Mouse (Mus musculus) 416B (cell line): Measurements from ENCODE around the gene Micall1.

Source experiments
- DNase-seq: peaks from one replicate; pipeline ENCODE4 v3.0.0; 2011; ENCODE audit warnings: low read depth

Micall1 gene

DNA sequence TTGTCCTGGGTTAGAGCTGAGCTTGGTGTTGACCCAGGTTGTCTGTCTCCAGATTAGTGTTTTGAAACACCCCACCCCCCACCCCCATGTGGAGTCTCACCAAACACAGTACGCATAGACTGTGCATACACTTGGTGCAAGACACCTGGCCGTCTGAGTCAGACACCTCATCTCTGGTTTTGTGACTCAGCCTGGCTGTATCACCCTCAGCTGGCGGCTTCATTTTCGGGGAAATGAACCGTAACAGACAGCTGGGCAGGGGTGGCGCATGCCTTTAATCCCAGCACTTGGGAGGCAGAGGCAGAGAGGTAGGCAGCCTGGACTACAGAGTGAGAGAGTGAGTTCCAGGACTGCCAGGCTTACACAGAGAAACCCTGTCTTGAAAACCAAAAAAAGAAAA is 68.2 kb downstream of the Micall1 start:
- DNase-seq = peak; percentile 47

DNA sequence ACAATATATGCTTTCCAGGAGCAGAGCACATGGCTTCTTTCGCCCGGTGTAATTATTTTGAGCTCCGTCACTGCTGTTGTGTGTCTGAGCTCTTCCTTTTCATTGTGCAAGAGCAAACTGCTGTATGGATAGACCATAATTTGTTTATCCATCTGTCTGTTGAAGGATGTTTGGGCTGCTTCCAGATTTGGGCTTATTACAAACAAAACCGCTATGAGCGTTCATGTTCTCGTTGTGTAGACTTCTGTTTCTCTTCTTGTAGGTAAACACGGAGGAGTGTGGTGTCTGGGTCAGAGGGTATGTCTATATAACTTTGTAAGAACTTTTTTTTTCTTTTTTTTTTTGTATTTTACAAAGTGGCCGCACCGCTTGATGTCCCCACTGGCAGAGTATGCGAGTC is 76.5 kb downstream of the Micall1 start:
- no peak for DNase-seq
